Mouse (Mus musculus) liver, embryonic 16.5 days (tissue): ENCODE data around the gene Tsks. TPM values are rescaled to one million over a fixed set of nuclear protein-coding genes. Genes with fewer than 3 reads are reported as not detected.

Experiments
- ATAC-seq: fragments of 200-750 bp; cut with Nextera tagmentation; 2 replicates; pipeline ENCODE4 v1.8.0; 2017; ENCODE audit warnings: low read depth, mild to moderate bottlenecking, moderate number of reproducible peaks, moderate library complexity
- H3K27ac ChIP-seq: fragments of 300-500 bp; sonication (generic); 2 replicates; pipeline ENCODE4 v1.5.1; 2014; ENCODE audit warnings: mild to moderate bottlenecking, low read length
- H3K27me3 ChIP-seq: fragments of 300-500 bp; sonication (generic); 2 replicates; pipeline ENCODE4 v1.6.1; 2014; ENCODE audit warnings: low read depth, low read length, mixed read lengths; ENCODE audit not compliant: control insufficient read depth, insufficient read depth
- H3K36me3 ChIP-seq: fragments of 300-500 bp; sonication (generic); 2 replicates; pipeline ENCODE4 v1.6.1; 2014; ENCODE audit warnings: mild to moderate bottlenecking; ENCODE audit not compliant: control insufficient read depth, insufficient read depth
- H3K4me1 ChIP-seq: fragments of 300-500 bp; sonication (generic); 2 replicates; pipeline ENCODE4 v1.6.1; 2014; ENCODE audit warnings: low read depth, low read length, mixed read lengths; ENCODE audit not compliant: control insufficient read depth
- H3K4me2 ChIP-seq: fragments of 300-500 bp; sonication (generic); 2 replicates; pipeline ENCODE4 v1.6.1; 2014; ENCODE audit warnings: low read depth, low read length, mixed read lengths
- H3K4me3 ChIP-seq: fragments of 300-500 bp; sonication (generic); 2 replicates; pipeline ENCODE4 v1.5.1; 2014; ENCODE audit warnings: low read depth, mild to moderate bottlenecking, low read length
- H3K9ac ChIP-seq: fragments of 300-500 bp; sonication (generic); 2 replicates; pipeline ENCODE4 v1.6.1; 2014; ENCODE audit warnings: low read depth, low read length
- H3K9me3 ChIP-seq: fragments of 300-500 bp; sonication (generic); replicated peaks from 2 replicates; pipeline ENCODE4 v1.6.1; 2016; ENCODE audit warnings: low read length; ENCODE audit not compliant: control insufficient read depth
- WGBS: fragments of 180-500 bp; shearing (Covaris S2); extraction: QIAGEN DNeasy Blood & Tissue Kit; methylation state at CpG from one replicate; pipeline ENCODE4 v1.1.7; 2014; ENCODE audit not compliant: insufficient replicate concordance; 5-methylcytosine and 5-hydroxymethylcytosine counted together
- polyA plus RNA-seq: library from polyadenylated mRNA; unstranded; fragments of >200 nt; fragmentation: Nextera tagmentation; extraction: Ambion mirVana; gene quantifications from 2 replicates; pipeline ENCODE4 v1.2.1, GENCODE M21; 2015

Tsks gene
- polyA plus RNA-seq, 1 experiment from 2014 or later = 0.12 TPM

GRCm38 (mm10) chr7:44997231-44997939, 54.4 kb downstream of the Tsks start, which contains the start of gene Irf3:
Irf3 (plus strand) TSS chr7:44997648.
- Histone ChIP-seq H3K36me3 (peaks cover 26% of the 10 kb centered on the region), H3K4me3 (peak within 1 kb of the TSS; percentile 69), H3K4me1 (peaks cover 25% of the 10 kb centered on the region), H3K27ac (peak within 1 kb of the TSS; percentile 96), H3K4me2 (peak within 1 kb of the TSS; percentile 87), H3K27me3 (no peaks in the 10 kb centered on the region), H3K9me3 (no peaks in the 10 kb centered on the region), H3K9ac (peak within 1 kb of the TSS; percentile 88)
- peak; percentile 91 for ATAC-seq
- WGBS = under 1% methylated on average over 43 of the region's 43 CpGs

DNA sequence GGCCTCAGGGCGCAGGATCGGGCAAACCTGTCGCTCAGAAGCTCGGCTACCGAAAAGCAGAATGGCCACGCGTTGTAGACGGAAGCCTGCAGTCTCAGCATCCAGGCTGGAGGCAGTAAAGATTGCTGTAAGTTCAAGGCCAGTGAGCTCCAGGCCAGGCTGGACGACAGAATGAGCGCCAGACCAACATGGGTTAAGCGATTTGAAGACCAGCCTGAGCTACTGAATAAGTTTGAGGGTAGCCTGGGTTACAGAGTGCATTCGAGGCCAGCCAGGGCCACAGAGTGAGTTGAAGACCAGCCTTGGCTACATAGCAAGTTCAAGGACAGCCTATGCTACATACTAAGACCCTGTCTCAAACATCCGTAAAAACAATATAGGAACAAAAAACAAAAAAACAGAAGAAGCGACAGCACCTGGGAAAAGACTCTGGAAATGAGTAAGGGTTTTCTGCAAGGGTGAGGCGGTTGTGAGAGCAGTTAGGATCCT, 55.0 kb downstream of the Tsks start:
- ATAC-seq = peak; percentile 1; the same call in 1 of the 2 replicates
- peaks cover 25% of the 10 kb centered on the region for H3K4me1 ChIP-seq
- peak overlapping the region; percentile 69 for H3K4me3 ChIP-seq
- peaks cover 32% of the 10 kb centered on the region for H3K36me3 ChIP-seq
- WGBS = under 1% methylated on average over 15 of the region's 15 CpGs
- no peaks in the 10 kb centered on the region for H3K27me3 ChIP-seq
- H3K27ac ChIP-seq = peak overlapping the region; percentile 96
- no peaks in the 10 kb centered on the region for H3K9me3 ChIP-seq
- H3K4me2 ChIP-seq = peak overlapping the region; percentile 87
- H3K9ac ChIP-seq = peak overlapping the region; percentile 88

- H3K4me2 ChIP-seq = peak within 1 kb of the TSS; percentile 87
- no peaks in the 10 kb centered on the region for H3K9me3 ChIP-seq
- peaks cover 38% of the 10 kb centered on the region for H3K36me3 ChIP-seq
- under 1% methylated on average over 18 of the region's 18 CpGs for WGBS
- H3K9ac ChIP-seq = peak within 1 kb of the TSS; percentile 88
- ATAC-seq = peak; percentile 19; the same call in 1 of the 2 replicates
- H3K27ac ChIP-seq = peak within 1 kb of the TSS; percentile 96
- peaks cover 25% of the 10 kb centered on the region for H3K4me1 ChIP-seq
- H3K27me3 ChIP-seq = no peaks in the 10 kb centered on the region
- peak within 1 kb of the TSS; percentile 69 for H3K4me3 ChIP-seq
These were observed 55.5 kb downstream of the Tsks start, which contains the start of gene Bcl2l12 for GRCm38 (mm10) chr7:44998501-44998955. Bcl2l12 (minus strand) TSS chr7:44998712.

DNA sequence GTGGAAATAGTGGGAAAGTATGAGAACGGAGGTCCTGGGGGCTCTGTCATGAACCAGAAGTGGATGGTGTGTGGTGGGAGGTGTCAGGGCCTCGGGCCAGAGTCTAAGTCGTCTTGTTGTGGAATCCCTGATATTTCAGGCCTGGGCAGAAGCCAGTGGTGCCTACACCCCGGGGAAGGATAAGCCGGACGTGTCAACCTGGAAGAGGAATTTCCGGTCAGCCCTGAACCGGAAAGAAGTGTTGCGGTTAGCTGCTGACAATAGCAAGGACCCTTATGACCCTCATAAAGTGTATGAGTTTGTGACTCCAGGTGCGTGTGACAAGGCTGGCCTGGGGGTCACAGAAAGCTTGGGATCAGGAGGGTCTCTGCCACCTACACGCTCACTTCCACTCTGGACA, 56.7 kb downstream of the Tsks start:
- no peaks in the 10 kb centered on the region for H3K27me3 ChIP-seq
- H3K4me3 ChIP-seq = peak overlapping the region; percentile 69; the same call in 1 of the 2 replicates
- no peaks in the 10 kb centered on the region for H3K9me3 ChIP-seq
- no peak overlapping the region for H3K4me2 ChIP-seq
- no peak for ATAC-seq
- H3K27ac ChIP-seq = no peak overlapping the region
- H3K36me3 ChIP-seq = peaks cover 44% of the 10 kb centered on the region
- 83% methylated on average over 11 of the region's 11 CpGs for WGBS
- peaks cover 25% of the 10 kb centered on the region for H3K4me1 ChIP-seq
- no peak overlapping the region for H3K9ac ChIP-seq

DNA sequence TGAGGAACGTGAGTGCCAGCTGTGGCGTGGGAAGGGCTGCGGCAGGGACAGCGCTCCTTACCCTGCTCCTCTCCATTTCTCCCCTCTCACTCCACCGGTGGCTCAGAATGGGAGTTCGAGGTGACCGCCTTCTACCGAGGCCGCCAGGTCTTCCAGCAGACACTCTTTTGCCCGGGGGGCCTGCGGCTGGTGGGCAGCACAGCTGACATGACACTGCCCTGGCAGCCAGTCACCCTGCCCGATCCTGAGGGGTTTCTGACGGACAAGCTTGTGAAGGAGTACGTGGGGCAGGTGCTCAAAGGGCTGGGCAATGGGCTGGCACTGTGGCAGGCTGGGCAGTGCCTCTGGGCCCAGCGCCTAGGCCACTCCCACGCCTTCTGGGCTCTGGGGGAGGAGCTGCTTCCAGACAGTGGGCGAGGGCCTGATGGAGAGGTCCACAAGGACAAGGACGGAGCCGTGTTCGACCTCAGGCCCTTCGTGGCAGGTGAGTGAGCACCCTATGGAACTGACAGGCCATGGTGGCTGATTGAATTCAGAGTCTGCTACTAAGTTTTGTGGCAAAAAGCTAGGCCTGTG, 57.6 kb downstream of the Tsks start:
- Histone ChIP-seq H3K9ac (no peak overlapping the region), H3K27ac (no peak overlapping the region), H3K4me3 (no peak overlapping the region), H3K27me3 (no peaks in the 10 kb centered on the region), H3K4me2 (no peak overlapping the region), H3K9me3 (no peaks in the 10 kb centered on the region), H3K4me1 (peaks cover 25% of the 10 kb centered on the region), H3K36me3 (peaks cover 49% of the 10 kb centered on the region)
- ATAC-seq = no peak
- 82% methylated on average over 21 of the region's 21 CpGs for WGBS

DNA sequence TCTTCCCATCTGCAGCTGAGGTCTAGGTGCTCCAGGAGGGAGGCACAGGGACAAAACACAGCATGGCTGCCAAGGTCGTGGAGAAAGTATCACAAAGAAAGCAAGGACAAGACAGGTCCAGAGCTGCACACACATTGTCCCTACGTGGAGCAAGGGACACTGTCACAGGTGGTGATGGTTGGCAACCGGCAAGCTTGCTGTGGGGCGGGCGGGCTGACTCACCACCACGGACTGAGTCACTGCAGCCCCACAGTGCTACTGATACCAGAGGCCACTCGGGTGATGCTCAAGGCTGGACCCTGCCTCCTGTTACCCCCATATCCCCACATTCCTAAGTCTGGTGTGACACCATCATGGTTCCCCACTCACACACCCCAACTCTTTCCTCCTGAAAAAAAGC, 59.4 kb downstream of the Tsks start:
- Histone ChIP-seq H3K27me3 (no peaks in the 10 kb centered on the region), H3K27ac (no peak overlapping the region), H3K4me1 (peaks cover 16% of the 10 kb centered on the region), H3K4me2 (no peak overlapping the region), H3K9me3 (no peaks in the 10 kb centered on the region), H3K9ac (no peak overlapping the region), H3K36me3 (peaks cover 65% of the 10 kb centered on the region), H3K4me3 (no peak overlapping the region)
- 69% methylated on average over 7 of the region's 7 CpGs for WGBS
- no peak for ATAC-seq

DNA sequence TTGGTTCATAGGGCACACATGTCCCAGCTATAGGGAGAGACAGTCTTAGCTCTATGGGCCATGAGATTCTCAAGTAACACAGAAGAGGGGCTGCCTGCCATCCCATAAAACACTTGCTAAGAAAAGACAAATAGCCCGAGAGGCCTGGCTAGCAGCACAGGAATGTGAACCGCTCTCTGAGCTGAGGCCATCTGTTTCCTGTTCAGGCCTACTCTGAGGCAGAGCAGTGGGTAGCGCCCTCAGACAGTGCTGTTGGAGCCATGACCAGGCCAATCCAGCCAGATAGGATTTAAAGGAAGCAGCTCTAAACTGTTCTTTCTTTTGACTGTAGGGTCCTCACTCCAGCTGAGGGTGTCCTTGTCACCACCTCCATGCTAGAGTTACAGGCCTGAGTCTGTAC, 61.5 kb downstream of the Tsks start:
- no peaks in the 10 kb centered on the region for H3K27me3 ChIP-seq
- H3K27ac ChIP-seq = no peak overlapping the region
- H3K4me2 ChIP-seq = no peak overlapping the region
- no peak for ATAC-seq
- no peak overlapping the region for H3K9ac ChIP-seq
- H3K4me3 ChIP-seq = no peak overlapping the region
- peaks cover 4% of the 10 kb centered on the region for H3K4me1 ChIP-seq
- H3K36me3 ChIP-seq = peaks cover 84% of the 10 kb centered on the region
- WGBS = 61% methylated on average over 3 of the region's 3 CpGs
- no peaks in the 10 kb centered on the region for H3K9me3 ChIP-seq

- ATAC-seq = no peak
- Histone ChIP-seq H3K27ac (no peak overlapping the region), H3K4me3 (no peak overlapping the region), H3K9ac (no peak overlapping the region), H3K27me3 (no peaks in the 10 kb centered on the region), H3K36me3 (peaks cover 79% of the 10 kb centered on the region), H3K9me3 (no peaks in the 10 kb centered on the region), H3K4me1 (no peaks in the 10 kb centered on the region; the same call in none of the 2 replicates), H3K4me2 (no peak overlapping the region)
- WGBS = 63% methylated on average over 6 of the region's 6 CpGs
These were observed 62.5 kb downstream of the Tsks start for GRCm38 (mm10) chr7:45005321-45005992.
